10 mouse cellular contexts compared by ENCODE assay signal in the genomic region with DNA sequence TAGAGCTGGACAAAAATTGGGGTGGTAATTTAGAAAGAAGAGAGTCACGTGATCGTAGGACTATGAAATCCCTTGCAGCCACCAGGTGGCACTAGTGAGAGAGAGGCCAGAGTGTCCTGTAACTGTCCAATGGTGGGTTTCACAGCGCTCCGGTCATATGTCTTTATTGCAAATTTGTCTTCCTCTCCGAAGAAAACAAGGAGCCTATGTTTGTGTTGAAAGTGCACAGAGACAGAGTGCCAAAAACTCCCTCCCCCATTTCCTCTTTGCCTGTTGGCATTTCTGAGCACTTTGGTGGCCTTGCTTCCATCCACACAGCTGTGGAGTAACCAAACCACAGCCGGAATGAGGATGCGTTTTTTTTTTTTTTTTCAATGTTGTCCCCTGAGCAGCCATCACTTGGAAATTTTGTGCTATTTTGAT. TPM values are rescaled to one million over a fixed set of nuclear protein-coding genes. Genes with fewer than 3 reads are reported as not detected.
DNase-seq lines count a peak whose midpoint lies in the region; ATAC-seq and TF ChIP-seq lines count a peak whose summit lies in the region.
"Had no signal": no experiment of that assay in that cellular context is flagged by ENCODE, and none has a peak within 500 bp of the region (broad histone marks: within the 10 kb centered on the region; RNA-seq: fewer than 3 reads in every experiment).

No protein-coding gene starts in this region.

- H3K4me1 ChIP-seq in intestine, postnatal 0 days (replicated peaks; ENCODE audit: control insufficient read depth, insufficient read depth, low read length) = no peaks in the 10 kb centered on the region
- H3K4me1 ChIP-seq in intestine, embryonic 16.5 days (ENCODE audit: control insufficient read depth, insufficient read depth, low read length) = no peaks in the 10 kb centered on the region
- H3K4me1 ChIP-seq: embryonic facial prominence, embryonic 15.5 days had no signal

- peak; percentile 54 for DNase-seq in adrenal gland, adult 2 months
- DNase-seq in embryo, embryonic 11.5 days (ENCODE audit: low read depth, low spot score) = peak; percentile 9
- peak; percentile 40 to 43 for DNase-seq in layer of hippocampus, postnatal 10 days (ENCODE audit: low spot score in 2 of 2)
- peak; percentile 59 to 69 for DNase-seq in natural killer cell, adult 2 months (ENCODE audit: low spot score in 2 of 2)
- DNase-seq in frontal cortex, postnatal 14 days (ENCODE audit: low spot score in 2 of 2) = no peak

- no peaks in the 10 kb centered on the region for H3K9me3 ChIP-seq in intestine, postnatal 0 days (ENCODE audit: control insufficient read depth)
- H3K9me3 ChIP-seq in intestine, embryonic 16.5 days (ENCODE audit: control insufficient read depth, low read length) = no peaks in the 10 kb centered on the region
- H3K9me3 ChIP-seq: embryonic facial prominence, embryonic 15.5 days; megakaryocyte, embryonic 14.5 days had no signal

- no peak for ATAC-seq in intestine, postnatal 0 days
- no peak for ATAC-seq in intestine, embryonic 16.5 days
- ATAC-seq in CD4-positive, CD25-positive, alpha-beta regulatory T cell, adult 4 months = peak; percentile 66

- no peaks in the 10 kb centered on the region for H3K36me3 ChIP-seq in intestine, postnatal 0 days (ENCODE audit: control insufficient read depth, insufficient read depth)
- no peaks in the 10 kb centered on the region for H3K36me3 ChIP-seq in intestine, embryonic 16.5 days (ENCODE audit: control insufficient read depth, insufficient read depth, low read length)
- H3K36me3 ChIP-seq: embryonic facial prominence, embryonic 15.5 days had no signal

- H3K9ac ChIP-seq in intestine, postnatal 0 days (ENCODE audit: low read depth, low read length) = no peak overlapping the region
- H3K9ac ChIP-seq in intestine, embryonic 16.5 days (ENCODE audit: low read depth, low read length) = no peak overlapping the region
- H3K9ac ChIP-seq: embryonic facial prominence, embryonic 15.5 days had no signal

- H3K27ac ChIP-seq in intestine, postnatal 0 days (ENCODE audit: low read depth, low read length) = no peak overlapping the region
- no peak overlapping the region for H3K27ac ChIP-seq in intestine, embryonic 16.5 days (ENCODE audit: low read length)
- H3K27ac ChIP-seq: embryonic facial prominence, embryonic 15.5 days had no signal

- no peaks in the 10 kb centered on the region for H3K27me3 ChIP-seq in intestine, postnatal 0 days (replicated peaks; ENCODE audit: control insufficient read depth, insufficient read depth, low read length)
- no peaks in the 10 kb centered on the region for H3K27me3 ChIP-seq in intestine, embryonic 16.5 days (replicated peaks; ENCODE audit: control insufficient read depth, insufficient read depth, low read length)
- H3K27me3 ChIP-seq: embryonic facial prominence, embryonic 15.5 days; megakaryocyte, embryonic 14.5 days had no signal

- peak; percentile 72 for TF ChIP-seq CTCF in intestine, postnatal 0 days (IDR thresholded peaks at IDR 0.05; ENCODE audit: low read depth)

- H3K4me3 ChIP-seq in intestine, postnatal 0 days (ENCODE audit: low read depth, low read length) = no peak overlapping the region
- no peak overlapping the region for H3K4me3 ChIP-seq in intestine, embryonic 16.5 days (ENCODE audit: low read length)
- H3K4me3 ChIP-seq: embryonic facial prominence, embryonic 15.5 days; megakaryocyte, embryonic 14.5 days had no signal

- WGBS in intestine, postnatal 0 days = 67% methylated on average over 7 of the region's 7 CpGs
- 73% methylated on average over 7 of the region's 7 CpGs for WGBS in intestine, embryonic 16.5 days

- H3K4me2 ChIP-seq in intestine, postnatal 0 days (replicated peaks; ENCODE audit: low read depth) = no peak overlapping the region
- H3K4me2 ChIP-seq in intestine, embryonic 16.5 days (ENCODE audit: low read depth, low read length) = no peak overlapping the region
- H3K4me2 ChIP-seq: embryonic facial prominence, embryonic 15.5 days had no signal

RNA-seq across cellular contexts. Expression of gene Ahi1, which starts 36.7 kb away (rescaled TPM):
- 3.6 and 4.2 TPM in 2 replicates for polyA plus RNA-seq in intestine, postnatal 0 days (2015; fragmentation: Nextera tagmentation; extraction: Ambion mirVana)
- polyA plus RNA-seq in intestine, embryonic 16.5 days (2015; fragmentation: Nextera tagmentation; extraction: Ambion mirVana) = 5.0 and 5.8 TPM in 2 replicates
- 1 to 10 TPM; 9.1 to 9.4 TPM for polyA plus RNA-seq in CD4-positive, CD25-positive, alpha-beta regulatory T cell, adult 4 months (2017; shearing (Covaris generic))
- 10 to 100 TPM; 28.1 to 31.8 TPM for total RNA-seq in adrenal gland, adult 2 months (2021)
- polyA plus RNA-seq in adrenal gland, adult 2 months (2012; rRNA removed) = 3.9 and 4.4 TPM in 2 replicates
- 100 to 1,000 TPM; 213 to 240 TPM for total RNA-seq in layer of hippocampus, postnatal 10 days (2021)

Comparison
In these comparisons a context has a peak if more than half of its experiments do, and no peak if none do; other contexts are left out.
1. DNase-seq: peak in adrenal gland, adult 2 months (single experiment), embryo, embryonic 11.5 days (single experiment), layer of hippocampus, postnatal 10 days (2 of 2) and natural killer cell, adult 2 months (2 of 2); none in frontal cortex, postnatal 14 days (0 of 2).